Mouse (Mus musculus): ENCODE data around the gene Tsga10ip. TPM values are rescaled to one million over a fixed set of nuclear protein-coding genes. Genes with fewer than 3 reads are reported as not detected.

Tsga10ip gene
- polyA plus RNA-seq, 1 experiment from 2014 or later: 0.14 TPM

- DNase-seq: peak; percentile 66
- peak overlapping the region; percentile 77 for H3K4me2 ChIP-seq (ENCODE audit: low read depth, low read length)
- peaks cover 27% of the 10 kb centered on the region for H3K36me3 ChIP-seq (replicated peaks; ENCODE audit: insufficient read depth, low read length)
- H3K4me3 ChIP-seq (ENCODE audit: low read depth, low read length): peak overlapping the region; percentile 85
- WGBS (ENCODE audit: insufficient replicate concordance): under 1% methylated on average over 42 of the region's 43 CpGs
- no peaks in the 10 kb centered on the region for H3K9me3 ChIP-seq (ENCODE audit: low read length)
- peak overlapping the region; percentile 90 for H3K9ac ChIP-seq (replicated peaks)
- H3K4me1 ChIP-seq (ENCODE audit: insufficient read depth): peaks cover 36% of the 10 kb centered on the region
- ATAC-seq: peak; percentile 54
- TF ChIP-seq EP300 (IDR thresholded peaks at IDR 0.05; ENCODE audit: low read depth) (no peak), CTCF (IDR thresholded peaks at IDR 0.05; ENCODE audit: low read depth) (no peak)
- H3K27ac ChIP-seq (ENCODE audit: low read depth): peak overlapping the region; percentile 87
- H3K27me3 ChIP-seq (ENCODE audit: insufficient read depth, low read length): no peaks in the 10 kb centered on the region
Observed at GRCm38 (mm10) chr19:5388011-5388441, 14.3 kb downstream of the Tsga10ip start.

- Histone ChIP-seq H3K4me3 (ENCODE audit: low read depth, low read length) (no peak overlapping the region), H3K27ac (ENCODE audit: low read depth) (no peak overlapping the region), H3K4me2 (ENCODE audit: low read depth, low read length) (no peak overlapping the region), H3K27me3 (ENCODE audit: insufficient read depth, low read length) (no peaks in the 10 kb centered on the region), H3K9ac (replicated peaks) (no peak overlapping the region), H3K4me1 (ENCODE audit: insufficient read depth) (peaks cover 26% of the 10 kb centered on the region), H3K9me3 (ENCODE audit: low read length) (no peaks in the 10 kb centered on the region), H3K36me3 (replicated peaks; ENCODE audit: insufficient read depth, low read length) (peaks cover 61% of the 10 kb centered on the region)
- TF ChIP-seq EP300 (IDR thresholded peaks at IDR 0.05; ENCODE audit: low read depth) (no peak), CTCF (IDR thresholded peaks at IDR 0.05; ENCODE audit: low read depth) (no peak)
- WGBS (ENCODE audit: insufficient replicate concordance): 82% methylated on average over 8 of the region's 8 CpGs
- no peak for ATAC-seq
- DNase-seq: no peak
Observed at GRCm38 (mm10) chr19:5384715-5385114, 17.6 kb downstream of the Tsga10ip start.

DNA sequence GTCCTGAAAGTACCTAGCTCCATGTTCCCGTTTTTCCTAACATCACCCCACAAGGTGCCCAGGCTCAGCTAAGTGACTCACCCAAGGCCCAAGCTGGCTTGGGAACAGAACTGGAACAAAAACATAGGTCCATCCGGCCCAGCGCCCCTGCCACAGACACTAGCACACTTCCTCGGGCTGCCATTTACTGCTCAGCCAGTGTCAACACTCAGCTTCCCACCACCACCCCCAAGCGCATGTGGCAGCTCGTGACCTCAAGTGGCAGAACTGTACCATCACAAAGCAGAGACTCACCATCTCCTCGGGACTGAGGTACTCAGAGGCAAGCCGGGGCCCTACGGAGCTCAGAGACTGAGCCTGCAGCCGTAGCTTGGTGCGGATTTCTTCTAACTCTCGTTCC, 19.0 kb downstream of the Tsga10ip start:
- DNase-seq (no peak), ATAC-seq (no peak)
- peaks cover 74% of the 10 kb centered on the region for H3K36me3 ChIP-seq (replicated peaks; ENCODE audit: insufficient read depth, low read length)
- no peak for TF ChIP-seq CTCF (IDR thresholded peaks at IDR 0.05; ENCODE audit: low read depth)
- no peak for TF ChIP-seq EP300 (IDR thresholded peaks at IDR 0.05; ENCODE audit: low read depth)
- no peak overlapping the region for H3K4me3 ChIP-seq (ENCODE audit: low read depth, low read length)
- no peaks in the 10 kb centered on the region for H3K9me3 ChIP-seq (ENCODE audit: low read length)
- H3K4me2 ChIP-seq (ENCODE audit: low read depth, low read length): no peak overlapping the region
- no peak overlapping the region for H3K9ac ChIP-seq (replicated peaks)
- no peak overlapping the region for H3K27ac ChIP-seq (ENCODE audit: low read depth)
- H3K27me3 ChIP-seq (ENCODE audit: insufficient read depth, low read length): no peaks in the 10 kb centered on the region
- H3K4me1 ChIP-seq (ENCODE audit: insufficient read depth): peaks cover 17% of the 10 kb centered on the region
- WGBS (ENCODE audit: insufficient replicate concordance): 91% methylated on average over 12 of the region's 12 CpGs

GRCm38 (mm10) chr19:5377446-5377845, 24.9 kb downstream of the Tsga10ip start:
- H3K9me3 ChIP-seq (ENCODE audit: low read length): no peaks in the 10 kb centered on the region
- no peak overlapping the region for H3K9ac ChIP-seq (replicated peaks)
- no peaks in the 10 kb centered on the region for H3K27me3 ChIP-seq (ENCODE audit: insufficient read depth, low read length)
- no peak overlapping the region for H3K4me2 ChIP-seq (ENCODE audit: low read depth, low read length)
- no peak for TF ChIP-seq CTCF (IDR thresholded peaks at IDR 0.05; ENCODE audit: low read depth)
- TF ChIP-seq EP300 (IDR thresholded peaks at IDR 0.05; ENCODE audit: low read depth): no peak
- no peak overlapping the region for H3K4me3 ChIP-seq (ENCODE audit: low read depth, low read length)
- no peak for DNase-seq
- no peak for ATAC-seq
- WGBS (ENCODE audit: insufficient replicate concordance): 79% methylated on average over 1 of the region's 1 CpGs
- H3K4me1 ChIP-seq (ENCODE audit: insufficient read depth): no peaks in the 10 kb centered on the region
- no peak overlapping the region for H3K27ac ChIP-seq (ENCODE audit: low read depth)
- peaks cover 50% of the 10 kb centered on the region for H3K36me3 ChIP-seq (replicated peaks; ENCODE audit: insufficient read depth, low read length)

DNA sequence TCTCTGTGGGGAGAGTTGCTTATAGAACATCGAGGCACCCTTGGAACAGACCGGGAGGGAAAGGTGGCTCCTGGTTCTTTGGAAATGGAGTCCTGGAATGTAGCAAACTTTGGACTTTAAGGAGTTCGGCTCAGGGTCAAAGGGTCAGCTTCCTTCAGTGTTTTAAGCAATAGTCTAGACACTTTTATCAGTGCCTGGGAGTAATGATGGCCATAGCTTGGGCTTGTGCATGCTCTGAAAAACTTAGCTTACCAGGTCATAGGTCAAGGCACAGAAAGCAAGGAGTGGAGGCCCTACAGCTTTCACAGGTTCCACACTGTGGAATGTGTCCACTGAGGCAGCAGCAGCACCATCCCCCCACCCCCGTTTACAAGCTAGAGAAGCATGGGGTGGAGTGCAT, 27.6 kb downstream of the Tsga10ip start:
- H3K27ac ChIP-seq (ENCODE audit: low read depth): no peak overlapping the region
- ATAC-seq (no peak), DNase-seq (no peak)
- H3K9ac ChIP-seq (replicated peaks): no peak overlapping the region
- H3K36me3 ChIP-seq (replicated peaks; ENCODE audit: insufficient read depth, low read length): peaks cover 47% of the 10 kb centered on the region
- H3K4me3 ChIP-seq (ENCODE audit: low read depth, low read length): no peak overlapping the region
- H3K9me3 ChIP-seq (ENCODE audit: low read length): no peaks in the 10 kb centered on the region
- H3K27me3 ChIP-seq (ENCODE audit: insufficient read depth, low read length): no peaks in the 10 kb centered on the region
- no peak for TF ChIP-seq EP300 (IDR thresholded peaks at IDR 0.05; ENCODE audit: low read depth)
- TF ChIP-seq CTCF (IDR thresholded peaks at IDR 0.05; ENCODE audit: low read depth): no peak
- no peak overlapping the region for H3K4me2 ChIP-seq (ENCODE audit: low read depth, low read length)
- no peaks in the 10 kb centered on the region for H3K4me1 ChIP-seq (ENCODE audit: insufficient read depth)
- 59% methylated on average over 4 of the region's 4 CpGs for WGBS (ENCODE audit: insufficient replicate concordance)

DNA sequence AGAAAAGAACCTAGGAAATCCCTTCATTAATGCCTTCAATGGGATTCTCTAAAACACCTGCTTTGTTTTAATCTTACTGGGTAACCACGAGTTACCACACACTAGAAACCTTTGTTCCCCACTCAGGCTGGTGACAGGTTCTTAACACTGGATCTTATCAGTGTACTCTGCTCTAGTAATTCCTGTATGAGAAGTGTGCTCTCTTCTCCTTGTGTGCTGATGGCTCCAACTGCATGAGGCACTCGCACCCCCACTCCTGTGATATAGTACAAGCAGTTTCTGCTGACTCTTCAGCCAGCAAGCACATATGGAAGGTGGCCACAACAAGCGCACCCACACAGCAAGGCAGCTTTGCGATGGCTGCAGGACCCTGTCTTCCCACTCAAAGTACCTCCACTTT, 28.1 kb downstream of the Tsga10ip start:
- H3K27ac ChIP-seq (ENCODE audit: low read depth): no peak overlapping the region
- peaks cover 47% of the 10 kb centered on the region for H3K36me3 ChIP-seq (replicated peaks; ENCODE audit: insufficient read depth, low read length)
- no peak overlapping the region for H3K4me2 ChIP-seq (ENCODE audit: low read depth, low read length)
- ATAC-seq: no peak
- no peak overlapping the region for H3K4me3 ChIP-seq (ENCODE audit: low read depth, low read length)
- no peak overlapping the region for H3K9ac ChIP-seq (replicated peaks)
- no peaks in the 10 kb centered on the region for H3K4me1 ChIP-seq (ENCODE audit: insufficient read depth)
- 80% methylated on average over 4 of the region's 4 CpGs for WGBS (ENCODE audit: insufficient replicate concordance)
- no peaks in the 10 kb centered on the region for H3K9me3 ChIP-seq (ENCODE audit: low read length)
- no peak for DNase-seq
- TF ChIP-seq CTCF (IDR thresholded peaks at IDR 0.05; ENCODE audit: low read depth) (no peak), EP300 (IDR thresholded peaks at IDR 0.05; ENCODE audit: low read depth) (no peak)
- no peaks in the 10 kb centered on the region for H3K27me3 ChIP-seq (ENCODE audit: insufficient read depth, low read length)

- DNase-seq: no peak
- H3K36me3 ChIP-seq (replicated peaks; ENCODE audit: insufficient read depth, low read length): peaks cover 40% of the 10 kb centered on the region
Observed at GRCm38 (mm10) chr19:5372724-5373123, 29.6 kb downstream of the Tsga10ip start.

More at GRCm38 (mm10) chr19:5372724-5373123, 29.6 kb downstream of the Tsga10ip start:
- ATAC-seq: no peak
- H3K4me2 ChIP-seq (ENCODE audit: low read depth, low read length): no peak overlapping the region
- H3K9me3 ChIP-seq (ENCODE audit: low read length): no peaks in the 10 kb centered on the region
- TF ChIP-seq EP300 (IDR thresholded peaks at IDR 0.05; ENCODE audit: low read depth): no peak
- TF ChIP-seq CTCF (IDR thresholded peaks at IDR 0.05; ENCODE audit: low read depth): no peak
- no peak overlapping the region for H3K9ac ChIP-seq (replicated peaks)
- no peak overlapping the region for H3K4me3 ChIP-seq (ENCODE audit: low read depth, low read length)
- peaks cover 6% of the 10 kb centered on the region for H3K4me1 ChIP-seq (ENCODE audit: insufficient read depth)
- H3K27me3 ChIP-seq (ENCODE audit: insufficient read depth, low read length): no peaks in the 10 kb centered on the region
- H3K27ac ChIP-seq (ENCODE audit: low read depth): no peak overlapping the region
- WGBS (ENCODE audit: insufficient replicate concordance): 87% methylated on average over 7 of the region's 7 CpGs

Measured in liver, postnatal 0 days (tissue).